Mouse (Mus musculus): ENCODE measurements around the gene Dgki.

DNA sequence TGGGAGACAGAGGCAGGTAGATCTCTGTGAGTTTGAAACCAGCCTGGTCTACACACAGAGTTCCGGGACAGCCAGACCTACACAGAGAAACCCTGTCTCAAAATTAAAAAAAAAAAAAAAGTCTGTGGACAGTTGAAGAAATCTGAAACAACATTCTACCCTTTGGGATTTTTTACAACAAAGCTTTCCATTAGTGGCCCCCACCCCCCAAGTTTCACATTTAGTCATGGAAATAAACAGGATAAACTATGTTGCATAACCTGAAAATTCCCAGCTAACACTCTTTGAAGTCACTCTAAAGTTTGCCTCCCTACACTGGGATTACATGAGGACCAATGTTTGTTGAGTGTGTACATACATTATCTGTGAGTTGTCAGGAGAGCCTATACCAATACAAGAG lies 461.2 kb downstream of the Dgki start:
- TF ChIP-seq CTCF (IDR thresholded peaks at IDR 0.05; ENCODE audit: low read depth, low read length) (no peak), GATA1 (IDR thresholded peaks at IDR 0.05; ENCODE audit: borderline replicate concordance, low read length) (no peak)
